Mouse (Mus musculus) bone marrow, adult 2 months (tissue): Measurements from ENCODE around the gene Cep97. TPM values are rescaled to one million over a fixed set of nuclear protein-coding genes. Genes with fewer than 3 reads are reported as not detected.
"Not testable (repeated sequence)": the region's sequence is repeated elsewhere in the genome, so short reads cannot be mapped to it uniquely, and the experiment has no call there.

Experiments used
- H3K27ac ChIP-seq: fragments of 200-500 bp; 2 replicates; pipeline ENCODE4 v1.5.1; 2012; ENCODE audit warnings: low read depth, mild to moderate bottlenecking, control low read depth, inconsistent platforms, low read length; ENCODE audit not compliant: control insufficient read depth, poor library complexity, insufficient read depth
- H3K4me1 ChIP-seq: fragments of 200-500 bp; 2 replicates; pipeline ENCODE4 v1.6.1; 2011; ENCODE audit warnings: low read length; ENCODE audit not compliant: control insufficient read depth, insufficient read depth
- H3K4me3 ChIP-seq: fragments of 200-500 bp; replicated peaks from 2 replicates; pipeline ENCODE3; 2011; ENCODE audit warnings: mild to moderate bottlenecking, low read depth, low read length, control low read depth; ENCODE audit not compliant: control insufficient read depth
- CTCF ChIP-seq: fragments of 200-500 bp; IDR thresholded peaks from 2 replicates; pipeline ENCODE4 v1.5.1; 2011; ENCODE audit warnings: low read length, control low read depth; ENCODE audit not compliant: control insufficient read depth, insufficient read depth
- POLR2A ChIP-seq: fragments of 200-500 bp; IDR thresholded peaks from 2 replicates; pipeline ENCODE4 v1.6.1; 2011; ENCODE audit warnings: low read depth, mild to moderate bottlenecking, control low read depth, low read length, borderline replicate concordance; ENCODE audit not compliant: control insufficient read depth
- whole genome bisulfite sequencing: fragments of 180-500 bp; shearing (Covaris S2); methylation state at CpG from one replicate; pipeline ENCODE4 v1.1.7; 2018; 5-methylcytosine and 5-hydroxymethylcytosine counted together
- polyA plus RNA-seq: library from polyadenylated mRNA; stranded (reverse); fragments of >200 nt; gene quantifications from 2 replicates; pipeline ENCODE4 v1.2.4, GENCODE M21; 2011; ENCODE audit warnings: low replicate concordance; ENCODE audit not compliant: missing spikeins, insufficient read depth, insufficient read length

Cep97 gene
- polyA plus RNA-seq, 1 experiment: 6.4 TPM

DNA sequence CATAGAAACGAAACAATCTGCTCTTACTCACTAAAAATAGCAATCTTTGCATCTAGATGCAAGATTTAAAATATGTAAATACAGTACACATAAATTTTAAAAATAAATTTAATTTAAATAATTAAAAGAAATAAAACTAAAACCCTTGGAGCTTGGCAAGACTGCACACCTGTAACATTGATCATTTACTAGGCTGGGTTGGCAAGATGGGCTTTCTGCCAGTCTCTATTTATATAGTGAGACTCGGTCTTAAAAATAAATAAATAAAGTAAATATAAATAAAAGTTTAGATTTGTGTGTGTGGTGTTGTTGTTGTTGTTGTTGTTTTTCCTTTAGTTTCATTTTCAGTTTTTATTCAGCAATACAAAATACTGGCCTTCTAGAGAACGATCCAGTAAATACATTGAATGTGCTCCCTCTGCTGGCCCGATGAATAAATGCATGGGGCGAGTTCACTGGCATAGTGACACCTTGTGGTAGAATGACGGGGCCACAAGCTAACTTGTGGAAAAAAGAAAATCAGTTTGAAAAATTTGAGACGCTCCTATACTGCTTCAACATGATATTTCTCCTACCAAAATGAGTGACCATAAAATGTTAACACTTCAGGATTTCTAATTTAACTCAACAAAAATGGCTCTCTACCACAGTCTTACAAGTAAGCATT is 71.4 kb downstream of the Cep97 start:
- H3K27ac ChIP-seq: no peak overlapping the region
- H3K4me1 ChIP-seq: no peaks in the 10 kb centered on the region
- TF ChIP-seq CTCF (peak; percentile 92), POLR2A (no peak)
- 19% methylated on average over 7 of the region's 7 CpGs for WGBS
- no peak overlapping the region for H3K4me3 ChIP-seq

DNA sequence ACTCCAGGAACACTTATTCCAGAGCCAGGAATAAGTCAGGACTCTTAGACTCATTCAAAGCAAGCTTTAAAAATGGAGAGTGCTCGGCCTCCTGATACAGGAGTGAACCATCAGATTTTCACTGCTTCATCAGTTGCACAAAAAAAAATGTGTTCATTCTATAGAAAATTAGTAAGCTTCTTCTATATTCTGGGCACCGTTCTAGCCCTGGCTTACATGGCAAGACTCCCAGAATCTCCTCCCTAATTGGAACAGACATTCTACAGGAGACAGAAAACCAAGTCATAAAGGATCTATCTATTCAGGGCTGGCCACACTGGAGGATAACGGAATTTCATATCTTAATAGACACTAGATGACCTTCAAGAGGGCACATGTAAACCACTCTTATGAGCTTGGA is 73.6 kb downstream of the Cep97 start:
- H3K4me1 ChIP-seq: no peaks in the 10 kb centered on the region
- TF ChIP-seq POLR2A (no peak), CTCF (no peak)

DNA sequence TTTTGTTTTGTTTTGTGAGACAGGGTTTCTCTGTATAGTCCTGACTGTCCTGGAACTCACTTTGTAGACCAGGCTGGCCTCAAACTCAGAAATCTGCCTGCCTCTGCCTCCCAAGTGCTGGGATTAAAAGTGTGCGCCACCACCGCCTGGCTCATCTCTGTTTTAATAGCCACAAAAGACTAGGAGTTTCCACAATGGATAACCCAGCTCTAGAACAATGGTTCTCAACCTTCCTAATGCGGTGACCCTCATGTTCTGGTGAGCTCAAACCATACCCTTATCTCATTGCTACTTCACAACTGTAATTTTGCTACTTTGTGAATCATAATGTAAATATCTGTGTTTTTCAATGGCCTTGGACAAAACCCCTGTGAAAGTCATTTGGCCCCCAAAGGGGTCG is 75.2 kb downstream of the Cep97 start:
- 88% methylated on average over 4 of the region's 4 CpGs for WGBS
- not testable (repeated sequence) for H3K4me3 ChIP-seq, H3K4me1 ChIP-seq, H3K27ac ChIP-seq

More for the DNA sequence above, 73.6 kb downstream of the Cep97 start:
- Histone ChIP-seq H3K27ac (no peak overlapping the region), H3K4me3 (no peak overlapping the region)
- 85% methylated on average over 3 of the region's 3 CpGs for WGBS

DNA sequence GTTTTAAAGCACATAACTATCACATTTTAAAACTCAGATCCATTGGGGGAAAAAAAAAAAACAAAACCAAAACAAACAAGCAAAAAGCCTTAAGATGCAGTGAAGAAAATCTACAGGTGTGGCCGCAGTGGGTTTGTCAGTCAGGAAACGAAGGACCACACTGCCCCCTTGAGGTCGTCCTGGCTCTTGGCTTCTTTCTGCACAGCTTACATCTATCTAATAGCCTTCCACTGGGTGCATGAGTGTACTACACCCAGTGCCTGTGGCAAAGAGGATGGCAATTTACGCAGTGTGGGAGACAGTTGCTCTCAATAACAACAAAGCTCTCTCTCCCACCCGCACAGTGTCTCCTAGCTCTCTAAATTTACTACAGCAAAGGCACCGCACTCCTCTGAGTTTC is 76.2 kb downstream of the Cep97 start:
- no peak overlapping the region for H3K27ac ChIP-seq
- TF ChIP-seq CTCF: peak; percentile 87
- no peak for TF ChIP-seq POLR2A
- H3K4me3 ChIP-seq: no peak overlapping the region
- H3K4me1 ChIP-seq: peaks cover 1% of the 10 kb centered on the region; the same call in 1 of the 2 replicates
- WGBS: 71% methylated on average over 6 of the region's 6 CpGs

DNA sequence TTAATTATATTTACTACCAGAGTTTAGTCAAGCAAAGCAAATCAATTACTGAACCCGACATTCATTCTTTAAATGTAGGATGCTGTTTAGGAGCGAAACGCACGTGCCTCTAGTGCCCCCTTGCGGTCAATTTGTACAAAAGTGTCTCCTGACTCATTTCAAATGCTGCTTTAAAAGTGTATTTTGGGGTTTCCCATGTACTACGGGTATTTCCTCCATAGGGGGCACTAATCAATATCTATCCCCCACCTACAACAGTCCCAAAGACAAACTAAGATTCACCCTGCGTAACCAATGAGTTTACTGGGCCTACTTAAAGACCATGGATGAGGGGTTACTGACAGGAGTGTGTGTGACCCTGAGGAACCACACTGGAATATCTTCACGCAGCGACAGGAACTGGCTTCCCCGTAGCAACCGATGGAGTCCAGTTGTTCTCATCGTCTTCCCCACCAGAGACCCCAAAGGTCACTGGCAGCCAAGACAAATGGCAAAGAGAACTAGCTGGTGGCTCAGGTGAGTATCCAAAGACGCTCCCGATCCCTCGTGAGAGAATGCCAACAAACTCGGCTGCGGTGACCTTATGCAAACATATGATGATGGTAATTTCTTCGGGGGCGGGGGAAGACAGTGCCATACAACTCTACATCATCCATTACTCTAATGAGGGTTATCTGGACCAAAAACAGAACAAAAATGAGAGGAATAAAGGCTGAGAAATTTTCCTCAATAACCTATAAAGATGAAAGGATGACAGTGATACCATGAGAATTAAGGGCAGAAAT is 81.5 kb downstream of the Cep97 start:
- H3K4me1 ChIP-seq: peaks cover 1% of the 10 kb centered on the region; the same call in 1 of the 2 replicates
- peak; percentile 75 for TF ChIP-seq CTCF
- no peak for TF ChIP-seq POLR2A
- 59% methylated on average over 19 of the region's 19 CpGs for WGBS
- no peak overlapping the region for H3K27ac ChIP-seq
- H3K4me3 ChIP-seq: no peak overlapping the region

DNA sequence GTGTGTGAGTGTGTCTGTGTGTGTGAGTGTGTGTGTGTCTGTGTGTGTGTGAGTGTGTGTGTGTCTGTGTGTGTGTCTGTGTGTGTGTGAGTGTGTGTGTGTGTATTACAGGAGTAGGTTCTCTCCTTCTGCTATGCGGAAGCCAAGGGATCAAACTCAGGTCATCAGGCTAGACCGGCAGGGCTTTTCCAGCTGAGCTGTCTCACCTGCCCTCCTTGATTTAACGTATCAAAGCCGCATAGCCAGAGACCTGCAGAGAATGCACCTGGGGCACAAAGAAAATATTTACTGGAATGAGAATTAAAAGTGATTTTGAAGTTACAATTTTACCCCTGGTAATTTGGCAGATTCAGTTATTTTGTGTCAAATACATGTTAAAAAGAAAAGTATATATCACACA is 82.1 kb downstream of the Cep97 start:
- WGBS: 80% methylated on average over 4 of the region's 4 CpGs

DNA sequence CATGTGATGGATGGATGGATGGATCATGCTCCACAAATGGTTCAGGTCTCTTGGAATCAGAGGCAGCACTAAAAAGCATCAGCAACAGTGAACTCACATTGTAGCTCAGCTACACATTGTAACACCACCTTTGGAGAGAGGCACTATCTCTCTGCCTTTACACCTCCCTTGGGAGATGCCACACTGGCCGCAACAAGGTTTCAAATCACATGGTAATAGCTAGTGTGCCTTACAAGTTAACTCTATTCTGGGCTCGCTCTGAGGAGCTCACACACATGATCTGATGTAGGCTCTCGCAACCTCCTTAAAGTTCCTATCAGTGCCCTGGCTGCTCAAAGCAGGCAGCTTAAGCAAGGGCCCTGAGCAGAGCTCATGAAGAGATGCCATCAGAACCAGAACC is 84.2 kb downstream of the Cep97 start:
- 84% methylated on average over 3 of the region's 3 CpGs for WGBS
- no peak for TF ChIP-seq POLR2A
- TF ChIP-seq CTCF: no peak
- no peak overlapping the region for H3K27ac ChIP-seq
- no peak overlapping the region for H3K4me3 ChIP-seq
- H3K4me1 ChIP-seq: peaks cover 1% of the 10 kb centered on the region; the same call in 1 of the 2 replicates

More for the DNA sequence above, 82.1 kb downstream of the Cep97 start:
- Histone ChIP-seq H3K4me1 (peaks cover 1% of the 10 kb centered on the region; the same call in 1 of the 2 replicates), H3K4me3 (no peak overlapping the region), H3K27ac (no peak overlapping the region)
- no peak for TF ChIP-seq POLR2A
- no peak for TF ChIP-seq CTCF

Other genes starting within 250 kb of the Cep97 start
- 3.9 and 8.6 TPM in 2 replicates for gene Nfkbiz, start 96.0 kb downstream of the Cep97 start, polyA plus RNA-seq
- gene Nxpe3, start 39.6 kb downstream of the Cep97 start, polyA plus RNA-seq: 2.1 and 3.2 TPM in 2 replicates
- 1,782 and 2,142 TPM in 2 replicates for gene Rpl24, start 31.4 kb upstream of the Cep97 start, polyA plus RNA-seq
- 5.9 and 8.9 TPM in 2 replicates for gene Zbtb11, start 39.0 kb upstream of the Cep97 start, polyA plus RNA-seq
- gene Pcnp, start 94.9 kb upstream of the Cep97 start, polyA plus RNA-seq: 71.5 and 97.1 TPM in 2 replicates
- gene Trmt10c, start 103.0 kb upstream of the Cep97 start, polyA plus RNA-seq: 7.1 and 8.5 TPM in 2 replicates
- 21.4 and 32.6 TPM in 2 replicates for gene Senp7, start 113.5 kb upstream of the Cep97 start, polyA plus RNA-seq